Mouse (Mus musculus): ENCODE results near the gene Cyp8b1. TPM values are rescaled to one million over a fixed set of nuclear protein-coding genes. Genes with fewer than 3 reads are reported as not detected.
A peak's percentile ranks its signal among the peaks of the same experiment; 100 is the strongest.

Cyp8b1 gene
- total RNA-seq, 2 experiments from 2014 or later, result not detected

- intact Hi-C loops (cut with DNase I; ENCODE audit: low total_unique reads), result no loop called here
- DNase-seq, result no peak
Observed at GRCm38 (mm10) chr9:121923443-121923842, 7.3 kb upstream of the Cyp8b1 start.

- intact Hi-C loops (cut with DNase I; ENCODE audit: low total_unique reads), result no loop called here
- no peak for DNase-seq
Observed at GRCm38 (mm10) chr9:121919027-121919501, 3.0 kb upstream of the Cyp8b1 start.

- intact Hi-C loops (cut with DNase I; ENCODE audit: low total_unique reads), result no loop called here
- no peak for DNase-seq
Observed at GRCm38 (mm10) chr9:121915056-121915455, 1.0 kb downstream of the Cyp8b1 start.

- no peak for DNase-seq
- intact Hi-C loops (cut with DNase I; ENCODE audit: low total_unique reads), result no loop called here
Observed at GRCm38 (mm10) chr9:121914226-121914757, 1.8 kb downstream of the Cyp8b1 start.

GRCm38 (mm10) chr9:121912786-121913185 is 3.3 kb downstream of the Cyp8b1 start:
- intact Hi-C loops (cut with DNase I; ENCODE audit: low total_unique reads), result no loop called here
- DNase-seq, result no peak

GRCm38 (mm10) chr9:121911196-121911595 is 4.9 kb downstream of the Cyp8b1 start:
- intact Hi-C loops (cut with DNase I; ENCODE audit: low total_unique reads), result no loop called here
- no peak for DNase-seq

- no peak for DNase-seq
- intact Hi-C loops (cut with DNase I; ENCODE audit: low total_unique reads), result no loop called here
Observed at GRCm38 (mm10) chr9:121909635-121910034, 6.5 kb downstream of the Cyp8b1 start.

- intact Hi-C loops (cut with DNase I; ENCODE audit: low total_unique reads), result no loop called here
- no peak for DNase-seq
Observed at GRCm38 (mm10) chr9:121908321-121908720, 7.8 kb downstream of the Cyp8b1 start.

GRCm38 (mm10) chr9:121907356-121908070 is 8.6 kb downstream of the Cyp8b1 start:
- intact Hi-C loops (cut with DNase I; ENCODE audit: low total_unique reads), result no loop called here
- no peak for DNase-seq

- DNase-seq, result no peak
- intact Hi-C loops (cut with DNase I; ENCODE audit: low total_unique reads), result no loop called here
Observed at GRCm38 (mm10) chr9:121906456-121906855, 9.6 kb downstream of the Cyp8b1 start.

- DNase-seq, result no peak
- intact Hi-C loops (cut with DNase I; ENCODE audit: low total_unique reads), result no loop called here
Observed at GRCm38 (mm10) chr9:121905556-121906185, 10.4 kb downstream of the Cyp8b1 start.

GRCm38 (mm10) chr9:121904946-121905345 is 11.2 kb downstream of the Cyp8b1 start:
- DNase-seq, result no peak
- intact Hi-C loops (cut with DNase I; ENCODE audit: low total_unique reads), result no loop called here

- intact Hi-C loops (cut with DNase I; ENCODE audit: low total_unique reads), result no loop called here
- DNase-seq, result no peak
Observed at GRCm38 (mm10) chr9:121904319-121904718, 11.8 kb downstream of the Cyp8b1 start.

GRCm38 (mm10) chr9:121903476-121904305 is 12.4 kb downstream of the Cyp8b1 start:
- DNase-seq, result peak; percentile 53
- intact Hi-C loops (cut with DNase I; ENCODE audit: low total_unique reads), result no loop called here

GRCm38 (mm10) chr9:121901710-121902700 is 14.1 kb downstream of the Cyp8b1 start:
- intact Hi-C loops (cut with DNase I; ENCODE audit: low total_unique reads), result no loop called here
- no peak for DNase-seq

- intact Hi-C loops (cut with DNase I; ENCODE audit: low total_unique reads), result no loop called here
- DNase-seq, result no peak
Observed at GRCm38 (mm10) chr9:121900282-121900855, 15.7 kb downstream of the Cyp8b1 start.

- intact Hi-C loops (cut with DNase I; ENCODE audit: low total_unique reads), result no loop called here
- no peak for DNase-seq
Observed at GRCm38 (mm10) chr9:121899306-121899705, 16.8 kb downstream of the Cyp8b1 start.

- no peak for DNase-seq
- intact Hi-C loops (cut with DNase I; ENCODE audit: low total_unique reads), result no loop called here
Observed at GRCm38 (mm10) chr9:121898245-121898644, 17.9 kb downstream of the Cyp8b1 start, which contains the start of gene Ackr2. TSS of gene Ackr2 (plus strand) at chr9:121898355.
